Comparison of ENCODE assay signal across 8 mouse cellular contexts in the genomic region with DNA sequence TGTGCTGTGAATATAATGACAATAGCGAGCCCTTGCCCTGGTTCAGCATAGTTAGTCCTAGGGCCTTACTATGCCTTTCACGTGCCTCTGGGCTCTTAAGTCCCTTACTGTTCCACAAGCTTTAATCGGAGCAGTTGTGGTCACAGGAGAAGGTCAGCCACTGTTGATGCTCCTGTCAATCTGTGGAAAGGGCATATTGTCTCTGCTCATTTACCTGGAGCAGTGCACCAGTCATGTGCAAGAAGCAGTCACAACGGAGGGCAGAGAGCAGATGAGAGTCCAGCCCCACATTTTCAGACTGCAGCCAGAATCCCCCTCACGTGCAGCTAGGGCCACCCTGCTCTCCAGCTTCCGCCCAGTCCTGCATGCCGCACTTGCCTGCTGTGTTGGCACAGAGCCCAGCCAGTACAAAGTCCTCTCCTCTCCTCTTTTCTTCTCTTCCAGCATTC.
DNase-seq lines count a peak whose midpoint lies in the region; ATAC-seq lines count a peak whose summit lies in the region.

No protein-coding gene starts in this region.

- H3K9me3 ChIP-seq in liver, embryonic 16.5 days (replicated peaks; ENCODE audit: control insufficient read depth, low read length): no peaks in the 10 kb centered on the region

- no peak overlapping the region for H3K9ac ChIP-seq in liver, embryonic 16.5 days (ENCODE audit: low read depth, low read length)

- no peak overlapping the region for H3K4me3 ChIP-seq in liver, embryonic 16.5 days (ENCODE audit: low read depth, low read length)

- 55% methylated on average over 7 of the region's 7 CpGs for WGBS in liver, embryonic 16.5 days (ENCODE audit: insufficient replicate concordance)

- no peaks in the 10 kb centered on the region for H3K27me3 ChIP-seq in liver, embryonic 16.5 days (ENCODE audit: control insufficient read depth, insufficient read depth, low read depth, low read length)

- peak; percentile 46 for DNase-seq in adrenal gland, postnatal 25 days
- no peak for DNase-seq in adrenal gland, adult 2 months
- peak; percentile 72 for DNase-seq in right cerebral cortex, postnatal 4 days
- no peak for DNase-seq in right cerebral cortex, postnatal 36 days (ENCODE audit: low spot score in 2 of 2)
- peak; percentile 87 for DNase-seq in kidney, adult 11 months
- DNase-seq in thymus, postnatal 4 days: no peak

- H3K4me2 ChIP-seq in liver, embryonic 16.5 days (ENCODE audit: low read depth, low read length): no peak overlapping the region

- no peak overlapping the region for H3K27ac ChIP-seq in liver, embryonic 16.5 days (ENCODE audit: low read length)

- H3K36me3 ChIP-seq in liver, embryonic 16.5 days (ENCODE audit: control insufficient read depth, insufficient read depth): no peaks in the 10 kb centered on the region

- peak; percentile 83 for ATAC-seq in liver, embryonic 16.5 days (ENCODE audit: low read depth)
- ATAC-seq in CD4-positive, CD25-positive, alpha-beta regulatory T cell, adult 4 months: no peak

- no peaks in the 10 kb centered on the region for H3K4me1 ChIP-seq in liver, embryonic 16.5 days (ENCODE audit: control insufficient read depth, low read depth, low read length)

Comparison
In these comparisons a context has a peak if more than half of its experiments do, and no peak if none do; other contexts are left out.
1. DNase-seq: peak in adrenal gland, postnatal 25 days (single experiment), right cerebral cortex, postnatal 4 days (single experiment) and kidney, adult 11 months (single experiment); none in adrenal gland, adult 2 months (single experiment), right cerebral cortex, postnatal 36 days (0 of 2) and thymus, postnatal 4 days (single experiment).